9 mouse cellular contexts compared by ENCODE assay signal in genomic region chr3:156772057-156772456, GRCm38 (mm10).
A peak's percentile ranks its signal among the peaks of the same experiment; 100 is the strongest.
DNase-seq lines count a peak whose midpoint lies in the region; ATAC-seq and TF ChIP-seq lines count a peak whose summit lies in the region.
"Had no signal": no experiment of that assay in that cellular context is flagged by ENCODE, and none has a peak within 500 bp of the region (broad histone marks: within the 10 kb centered on the region; RNA-seq: fewer than 3 reads in every experiment).

No protein-coding gene starts in this region.

- H3K9ac ChIP-seq in lung, postnatal 0 days (replicated peaks; ENCODE audit: low read depth), result no peak overlapping the region
- no peak overlapping the region for H3K9ac ChIP-seq in hindbrain, embryonic 14.5 days
- H3K9ac ChIP-seq in stomach, postnatal 0 days (ENCODE audit: low read length), result no peak overlapping the region
- no peak overlapping the region for H3K9ac ChIP-seq in liver, embryonic 11.5 days (ENCODE audit: low read depth, low read length)

- TF ChIP-seq CTCF in lung, postnatal 0 days (IDR thresholded peaks at IDR 0.05), result peak; percentile 35
- peak; percentile 37 for TF ChIP-seq CTCF in stomach, postnatal 0 days (IDR thresholded peaks at IDR 0.05; ENCODE audit: low read depth)

- 37% methylated on average over 1 of the region's 1 CpGs for WGBS in lung, postnatal 0 days
- WGBS in hindbrain, embryonic 14.5 days, result 46% methylated on average over 1 of the region's 1 CpGs
- 48% methylated on average over 1 of the region's 1 CpGs for WGBS in stomach, postnatal 0 days
- WGBS in liver, embryonic 11.5 days, result 48% methylated on average over 1 of the region's 1 CpGs

- no peaks in the 10 kb centered on the region for H3K36me3 ChIP-seq in lung, postnatal 0 days (ENCODE audit: insufficient read depth, low read length)
- H3K36me3 ChIP-seq in hindbrain, embryonic 14.5 days (replicated peaks; ENCODE audit: control insufficient read depth, insufficient read depth), result no peaks in the 10 kb centered on the region
- no peaks in the 10 kb centered on the region for H3K36me3 ChIP-seq in stomach, postnatal 0 days (ENCODE audit: control insufficient read depth, insufficient read depth, low read length)
- no peaks in the 10 kb centered on the region for H3K36me3 ChIP-seq in liver, embryonic 11.5 days (ENCODE audit: control insufficient read depth, insufficient read depth, low read length)

- H3K4me1 ChIP-seq in lung, postnatal 0 days (ENCODE audit: insufficient read depth, low read depth, low read length), result no peaks in the 10 kb centered on the region
- no peaks in the 10 kb centered on the region for H3K4me1 ChIP-seq in hindbrain, embryonic 14.5 days (replicated peaks; ENCODE audit: control insufficient read depth, insufficient read depth, low read length)
- no peaks in the 10 kb centered on the region for H3K4me1 ChIP-seq in stomach, postnatal 0 days (replicated peaks; ENCODE audit: control insufficient read depth, insufficient read depth)
- H3K4me1 ChIP-seq in liver, embryonic 11.5 days (replicated peaks; ENCODE audit: control insufficient read depth, insufficient read depth, low read length), result no peaks in the 10 kb centered on the region

- DNase-seq in cerebellum, postnatal 4 days (ENCODE audit: low spot score in 2 of 2), result no peak
- no peak for DNase-seq in lung, postnatal 0 days (ENCODE audit: low spot score)
- DNase-seq in lung, postnatal 14 days, result no peak
- DNase-seq in hindbrain, embryonic 14.5 days (ENCODE audit: low spot score), result peak; percentile 41
- no peak for DNase-seq in stomach, postnatal 0 days (ENCODE audit: low spot score)
- DNase-seq in liver, embryonic 11.5 days (ENCODE audit: low spot score), result no peak

- no peak for TF ChIP-seq EP300 in lung, postnatal 0 days (IDR thresholded peaks at IDR 0.05)
- TF ChIP-seq EP300 in stomach, postnatal 0 days (optimal IDR thresholded peaks at IDR 0.05), result no peak

- no peaks in the 10 kb centered on the region for H3K27me3 ChIP-seq in lung, postnatal 0 days (replicated peaks; ENCODE audit: insufficient read depth, low read length)
- no peaks in the 10 kb centered on the region for H3K27me3 ChIP-seq in hindbrain, embryonic 14.5 days (ENCODE audit: control insufficient read depth, insufficient read depth, low read length)
- H3K27me3 ChIP-seq in stomach, postnatal 0 days (ENCODE audit: control insufficient read depth, insufficient read depth, low read length), result no peaks in the 10 kb centered on the region
- no peaks in the 10 kb centered on the region for H3K27me3 ChIP-seq in liver, embryonic 11.5 days (replicated peaks; ENCODE audit: control insufficient read depth, insufficient read depth, low read length)
- H3K27me3 ChIP-seq: Patski had no signal

- H3K4me2 ChIP-seq in lung, postnatal 0 days (replicated peaks; ENCODE audit: low read depth, low read length), result no peak overlapping the region
- H3K4me2 ChIP-seq in hindbrain, embryonic 14.5 days (replicated peaks), result no peak overlapping the region
- H3K4me2 ChIP-seq in stomach, postnatal 0 days (replicated peaks; ENCODE audit: low read depth), result no peak overlapping the region
- no peak overlapping the region for H3K4me2 ChIP-seq in liver, embryonic 11.5 days

- no peak overlapping the region for H3K27ac ChIP-seq in lung, postnatal 0 days (ENCODE audit: low read length)
- H3K27ac ChIP-seq in hindbrain, embryonic 14.5 days, result no peak overlapping the region
- no peak overlapping the region for H3K27ac ChIP-seq in stomach, postnatal 0 days (replicated peaks)
- H3K27ac ChIP-seq in liver, embryonic 11.5 days (ENCODE audit: low read depth, low read length), result no peak overlapping the region

- no peaks in the 10 kb centered on the region for H3K9me3 ChIP-seq in lung, postnatal 0 days (ENCODE audit: low read length)
- no peaks in the 10 kb centered on the region for H3K9me3 ChIP-seq in hindbrain, embryonic 14.5 days (ENCODE audit: control insufficient read depth, low read length)
- no peaks in the 10 kb centered on the region for H3K9me3 ChIP-seq in stomach, postnatal 0 days (ENCODE audit: control insufficient read depth, low read length)
- no peaks in the 10 kb centered on the region for H3K9me3 ChIP-seq in liver, embryonic 11.5 days (ENCODE audit: control insufficient read depth, low read length)

- ATAC-seq in cerebellum, adult (ENCODE audit: insufficient number of reproducible peaks, low FRiP score, low TSS enrichment), result peak; percentile 96
- no peak for ATAC-seq in lung, postnatal 0 days
- peak; percentile 74 for ATAC-seq in hindbrain, embryonic 14.5 days (ENCODE audit: low FRiP score)
- no peak for ATAC-seq in stomach, postnatal 0 days (ENCODE audit: low FRiP score, low TSS enrichment)
- no peak for ATAC-seq in liver, embryonic 11.5 days (replicated peaks; ENCODE audit: low FRiP score)
- no peak for ATAC-seq in erythroblast, adult 5-6 weeks (replicated peaks; ENCODE audit: low FRiP score, poor library complexity, severe bottlenecking)
- ATAC-seq: Patski had no signal

- H3K4me3 ChIP-seq in lung, postnatal 0 days (ENCODE audit: low read depth, low read length), result no peak overlapping the region
- H3K4me3 ChIP-seq in hindbrain, embryonic 14.5 days (replicated peaks; ENCODE audit: low read length), result no peak overlapping the region
- H3K4me3 ChIP-seq in stomach, postnatal 0 days (ENCODE audit: low read depth, low read length), result no peak overlapping the region
- H3K4me3 ChIP-seq in liver, embryonic 11.5 days (ENCODE audit: low read depth, low read length), result no peak overlapping the region

Comparison
In these comparisons a context has a peak if more than half of its experiments do, and no peak if none do; other contexts are left out.
1. ATAC-seq: peak in cerebellum, adult (single experiment) and hindbrain, embryonic 14.5 days (single experiment); none in lung, postnatal 0 days (single experiment), stomach, postnatal 0 days (single experiment), liver, embryonic 11.5 days (single experiment) and erythroblast, adult 5-6 weeks (single experiment).